Mouse (Mus musculus): ENCODE results near the gene Pyroxd1. TPM values are rescaled to one million over a fixed set of nuclear protein-coding genes. Genes with fewer than 3 reads are reported as not detected.

Gene Pyroxd1
- polyA plus RNA-seq, 1 experiment from 2014 or later, result 26.8 TPM

GRCm38 (mm10) chr6:142366473-142367018 lies 21.1 kb downstream of the Pyroxd1 start:
- no peak overlapping the region for H3K4me2 ChIP-seq (ENCODE audit: low read length)
- WGBS, result 96% methylated on average over 10 of the region's 10 CpGs
- H3K27me3 ChIP-seq (replicated peaks; ENCODE audit: control insufficient read depth, insufficient read depth, low read length), result no peaks in the 10 kb centered on the region
- H3K4me1 ChIP-seq (replicated peaks; ENCODE audit: control insufficient read depth, insufficient read depth, low read length), result no peaks in the 10 kb centered on the region
- H3K9ac ChIP-seq (replicated peaks; ENCODE audit: low read depth, low read length), result no peak overlapping the region
- peaks cover 16% of the 10 kb centered on the region for H3K36me3 ChIP-seq (ENCODE audit: control insufficient read depth, insufficient read depth)
- no peaks in the 10 kb centered on the region for H3K9me3 ChIP-seq (ENCODE audit: control insufficient read depth, low read length)
- no peak overlapping the region for H3K4me3 ChIP-seq (replicated peaks; ENCODE audit: low read length)
- no peak for ATAC-seq
- H3K27ac ChIP-seq (ENCODE audit: low read length), result no peak overlapping the region

- H3K27me3 ChIP-seq (replicated peaks; ENCODE audit: control insufficient read depth, insufficient read depth, low read length), result no peaks in the 10 kb centered on the region
- H3K9me3 ChIP-seq (ENCODE audit: control insufficient read depth, low read length), result no peaks in the 10 kb centered on the region
- H3K4me1 ChIP-seq (replicated peaks; ENCODE audit: control insufficient read depth, insufficient read depth, low read length), result no peaks in the 10 kb centered on the region
- H3K9ac ChIP-seq (replicated peaks; ENCODE audit: low read depth, low read length), result no peak overlapping the region
- H3K4me3 ChIP-seq (replicated peaks; ENCODE audit: low read length), result no peak overlapping the region
- no peak overlapping the region for H3K4me2 ChIP-seq (ENCODE audit: low read length)
- H3K36me3 ChIP-seq (ENCODE audit: control insufficient read depth, insufficient read depth), result peaks cover 10% of the 10 kb centered on the region
- no peak for ATAC-seq
- no peak overlapping the region for H3K27ac ChIP-seq (ENCODE audit: low read length)
- WGBS, result 94% methylated on average over 3 of the region's 3 CpGs
Observed at GRCm38 (mm10) chr6:142367565-142367964, 22.1 kb downstream of the Pyroxd1 start.

- Histone ChIP-seq H3K27me3 (replicated peaks; ENCODE audit: control insufficient read depth, insufficient read depth, low read length) (no peaks in the 10 kb centered on the region), H3K27ac (ENCODE audit: low read length) (no peak overlapping the region), H3K4me2 (ENCODE audit: low read length) (no peak overlapping the region), H3K4me1 (replicated peaks; ENCODE audit: control insufficient read depth, insufficient read depth, low read length) (no peaks in the 10 kb centered on the region), H3K36me3 (ENCODE audit: control insufficient read depth, insufficient read depth) (peaks cover 9% of the 10 kb centered on the region), H3K9me3 (ENCODE audit: control insufficient read depth, low read length) (no peaks in the 10 kb centered on the region), H3K9ac (replicated peaks; ENCODE audit: low read depth, low read length) (no peak overlapping the region), H3K4me3 (replicated peaks; ENCODE audit: low read length) (no peak overlapping the region)
- ATAC-seq, result no peak
- 87% methylated on average over 3 of the region's 3 CpGs for WGBS
Observed at GRCm38 (mm10) chr6:142369568-142369967, 24.1 kb downstream of the Pyroxd1 start.

GRCm38 (mm10) chr6:142377081-142377480 lies 31.6 kb downstream of the Pyroxd1 start:
- 66% methylated on average over 1 of the region's 1 CpGs for WGBS
- Histone ChIP-seq H3K4me3 (replicated peaks; ENCODE audit: low read length) (no peak overlapping the region), H3K9me3 (ENCODE audit: control insufficient read depth, low read length) (no peaks in the 10 kb centered on the region), H3K4me1 (replicated peaks; ENCODE audit: control insufficient read depth, insufficient read depth, low read length) (no peaks in the 10 kb centered on the region), H3K4me2 (ENCODE audit: low read length) (no peak overlapping the region), H3K36me3 (ENCODE audit: control insufficient read depth, insufficient read depth) (peaks cover 10% of the 10 kb centered on the region; the same call in 1 of the 2 replicates), H3K27me3 (replicated peaks; ENCODE audit: control insufficient read depth, insufficient read depth, low read length) (no peaks in the 10 kb centered on the region), H3K27ac (ENCODE audit: low read length) (no peak overlapping the region), H3K9ac (replicated peaks; ENCODE audit: low read depth, low read length) (no peak overlapping the region)
- no peak for ATAC-seq

GRCm38 (mm10) chr6:142378576-142379330 lies 33.3 kb downstream of the Pyroxd1 start:
- Histone ChIP-seq H3K4me2 (ENCODE audit: low read length) (no peak overlapping the region), H3K27ac (ENCODE audit: low read length) (no peak overlapping the region), H3K4me3 (replicated peaks; ENCODE audit: low read length) (no peak overlapping the region), H3K4me1 (replicated peaks; ENCODE audit: control insufficient read depth, insufficient read depth, low read length) (no peaks in the 10 kb centered on the region), H3K9me3 (ENCODE audit: control insufficient read depth, low read length) (no peaks in the 10 kb centered on the region), H3K36me3 (ENCODE audit: control insufficient read depth, insufficient read depth) (peaks cover 10% of the 10 kb centered on the region; the same call in 1 of the 2 replicates), H3K27me3 (replicated peaks; ENCODE audit: control insufficient read depth, insufficient read depth, low read length) (no peaks in the 10 kb centered on the region), H3K9ac (replicated peaks; ENCODE audit: low read depth, low read length) (no peak overlapping the region)
- 94% methylated on average over 8 of the region's 8 CpGs for WGBS
- ATAC-seq, result no peak

GRCm38 (mm10) chr6:142379961-142380360 lies 34.5 kb downstream of the Pyroxd1 start:
- no peak for ATAC-seq
- Histone ChIP-seq H3K36me3 (ENCODE audit: control insufficient read depth, insufficient read depth) (peaks cover 6% of the 10 kb centered on the region; the same call in 1 of the 2 replicates), H3K27me3 (replicated peaks; ENCODE audit: control insufficient read depth, insufficient read depth, low read length) (no peaks in the 10 kb centered on the region), H3K9ac (replicated peaks; ENCODE audit: low read depth, low read length) (no peak overlapping the region), H3K4me3 (replicated peaks; ENCODE audit: low read length) (no peak overlapping the region), H3K27ac (ENCODE audit: low read length) (no peak overlapping the region), H3K4me1 (replicated peaks; ENCODE audit: control insufficient read depth, insufficient read depth, low read length) (no peaks in the 10 kb centered on the region), H3K4me2 (ENCODE audit: low read length) (no peak overlapping the region), H3K9me3 (ENCODE audit: control insufficient read depth, low read length) (no peaks in the 10 kb centered on the region)
- 84% methylated on average over 6 of the region's 6 CpGs for WGBS

GRCm38 (mm10) chr6:142381615-142382014 lies 36.2 kb downstream of the Pyroxd1 start:
- no peak overlapping the region for H3K4me3 ChIP-seq (replicated peaks; ENCODE audit: low read length)
- no peaks in the 10 kb centered on the region for H3K9me3 ChIP-seq (ENCODE audit: control insufficient read depth, low read length)
- 93% methylated on average over 7 of the region's 7 CpGs for WGBS
- H3K27ac ChIP-seq (ENCODE audit: low read length), result no peak overlapping the region
- H3K36me3 ChIP-seq (ENCODE audit: control insufficient read depth, insufficient read depth), result peaks cover 3% of the 10 kb centered on the region; the same call in 1 of the 2 replicates
- peaks cover 4% of the 10 kb centered on the region for H3K4me1 ChIP-seq (replicated peaks; ENCODE audit: control insufficient read depth, insufficient read depth, low read length)
- H3K4me2 ChIP-seq (ENCODE audit: low read length), result no peak overlapping the region
- H3K9ac ChIP-seq (replicated peaks; ENCODE audit: low read depth, low read length), result no peak overlapping the region
- no peaks in the 10 kb centered on the region for H3K27me3 ChIP-seq (replicated peaks; ENCODE audit: control insufficient read depth, insufficient read depth, low read length)
- ATAC-seq, result no peak

GRCm38 (mm10) chr6:142384521-142384920 lies 39.1 kb downstream of the Pyroxd1 start:
- Histone ChIP-seq H3K27ac (ENCODE audit: low read length) (no peak overlapping the region), H3K9me3 (ENCODE audit: control insufficient read depth, low read length) (no peaks in the 10 kb centered on the region), H3K9ac (replicated peaks; ENCODE audit: low read depth, low read length) (no peak overlapping the region), H3K4me3 (replicated peaks; ENCODE audit: low read length) (no peak overlapping the region), H3K36me3 (ENCODE audit: control insufficient read depth, insufficient read depth) (no peaks in the 10 kb centered on the region), H3K4me2 (ENCODE audit: low read length) (no peak overlapping the region), H3K4me1 (replicated peaks; ENCODE audit: control insufficient read depth, insufficient read depth, low read length) (peaks cover 16% of the 10 kb centered on the region), H3K27me3 (replicated peaks; ENCODE audit: control insufficient read depth, insufficient read depth, low read length) (no peaks in the 10 kb centered on the region)
- no peak for ATAC-seq
- 89% methylated on average over 9 of the region's 9 CpGs for WGBS

GRCm38 (mm10) chr6:142386285-142387010 lies 41.0 kb downstream of the Pyroxd1 start:
- H3K27me3 ChIP-seq (replicated peaks; ENCODE audit: control insufficient read depth, insufficient read depth, low read length), result no peaks in the 10 kb centered on the region
- ATAC-seq, result peak; percentile 77
- peak overlapping the region; percentile 93 for H3K4me2 ChIP-seq (ENCODE audit: low read length)
- peaks cover 16% of the 10 kb centered on the region for H3K4me1 ChIP-seq (replicated peaks; ENCODE audit: control insufficient read depth, insufficient read depth, low read length)
- 5% methylated on average over 31 of the region's 31 CpGs for WGBS
- H3K4me3 ChIP-seq (replicated peaks; ENCODE audit: low read length), result peak overlapping the region; percentile 93
- peak overlapping the region; percentile 54; the same call in 1 of the 2 replicates for H3K27ac ChIP-seq (ENCODE audit: low read length)
- H3K36me3 ChIP-seq (ENCODE audit: control insufficient read depth, insufficient read depth), result no peaks in the 10 kb centered on the region
- peak overlapping the region; percentile 60 for H3K9ac ChIP-seq (replicated peaks; ENCODE audit: low read depth, low read length)
- no peaks in the 10 kb centered on the region for H3K9me3 ChIP-seq (ENCODE audit: control insufficient read depth, low read length)

All from forebrain, embryonic 16.5 days (tissue).